Mouse (Mus musculus) MEL (cell line): Measurements from ENCODE around the gene Hspe1. TPM values are rescaled to one million over a fixed set of nuclear protein-coding genes. Genes with fewer than 3 reads are reported as not detected.

ENCODE experiments used
- DNase-seq: peaks from one replicate; pipeline ENCODE4 v3.0.0; 2011; ENCODE audit warnings: low read depth, low spot score
- H3K27ac ChIP-seq: 2 replicates; pipeline ENCODE4 v1.5.1; 2012; ENCODE audit warnings: low read depth, mild to moderate bottlenecking, control low read depth, low read length, moderate library complexity; ENCODE audit not compliant: control insufficient read depth
- H3K27me3 ChIP-seq, 2 experiments: fragments of 150-350 bp in 1 of 2; sonication (generic) in 1 of 2; 2 replicates each; pipeline ENCODE4 v1.6.1; 2012; ENCODE audit warnings: low read length in 2 of 2, mild to moderate bottlenecking in 2 of 2, improper control_type of control experiment in 1 of 2, moderate library complexity in 1 of 2; ENCODE audit not compliant: insufficient read depth in 2 of 2, control insufficient read depth in 1 of 2
- H3K36me3 ChIP-seq, 2 experiments: 2 replicates each; pipeline ENCODE4 v1.6.1; 2012 to 2014; ENCODE audit warnings: low read length in 2 of 2, improper control_type of control experiment in 1 of 2, inconsistent platforms in 1 of 2, mild to moderate bottlenecking in 1 of 2; ENCODE audit not compliant: insufficient read depth in 2 of 2, control insufficient read depth in 1 of 2
- H3K4me1 ChIP-seq, 2 experiments: fragments of 150-350 bp in 1 of 2; sonication (generic) in 1 of 2; 2 replicates each; pipeline ENCODE4 v1.6.1; 2012; ENCODE audit warnings: low read length in 2 of 2, improper control_type of control experiment in 1 of 2, mild to moderate bottlenecking in 1 of 2; ENCODE audit not compliant: insufficient read depth in 2 of 2, control insufficient read depth in 1 of 2
- H3K4me3 ChIP-seq, 2 experiments: fragments of 150-350 bp in 1 of 2; sonication (generic) in 1 of 2; 2 replicates each; pipeline ENCODE4 v1.5.1; 2012; ENCODE audit warnings: low read depth in 2 of 2, low read length in 2 of 2, mild to moderate bottlenecking in 2 of 2, moderate library complexity in 2 of 2, control low read depth in 1 of 2, improper control_type of control experiment in 1 of 2; ENCODE audit not compliant: control insufficient read depth in 1 of 2, insufficient read depth in 1 of 2
- H3K79me2 ChIP-seq: 2 replicates; pipeline ENCODE4 v1.6.1; 2012; ENCODE audit warnings: mild to moderate bottlenecking, low read length, moderate library complexity; ENCODE audit not compliant: control insufficient read depth, poor library complexity, insufficient read depth
- H3K9ac ChIP-seq: 2 replicates; pipeline ENCODE4 v1.6.1; 2012; ENCODE audit warnings: low read depth, mild to moderate bottlenecking, control low read depth, low read length, moderate library complexity; ENCODE audit not compliant: control insufficient read depth, poor library complexity, severe bottlenecking
- H3K9me3 ChIP-seq: fragments of 150-350 bp; sonication (generic); replicated peaks from 2 replicates; pipeline ENCODE4 v1.6.1; 2012; ENCODE audit warnings: mild to moderate bottlenecking, low read length, improper control_type of control experiment, moderate library complexity; ENCODE audit not compliant: insufficient read depth
- BHLHE40 ChIP-seq: IDR thresholded peaks from 2 replicates; pipeline ENCODE4 v1.6.1; 2012; ENCODE audit warnings: low read depth, mild to moderate bottlenecking, inconsistent platforms, low read length, improper control_type of control experiment, borderline replicate concordance
- CHD1 ChIP-seq: IDR thresholded peaks from 2 replicates; pipeline ENCODE4 v1.6.1; 2012; ENCODE audit warnings: low read depth, mild to moderate bottlenecking, inconsistent platforms, low read length, improper control_type of control experiment
- CHD2 ChIP-seq: IDR thresholded peaks from 2 replicates; pipeline ENCODE4 v1.6.1; 2011; ENCODE audit warnings: low read length, improper control_type of control experiment
- EP300 ChIP-seq, 2 experiments: IDR thresholded peaks; 2 replicates each; pipeline ENCODE4 v1.6.1; 2011; ENCODE audit warnings: improper control_type of control experiment in 2 of 2, low read length in 2 of 2, low read depth in 1 of 2, mild to moderate bottlenecking in 1 of 2
- JUND ChIP-seq: IDR thresholded peaks from 2 replicates; pipeline ENCODE4 v1.6.1; 2011; ENCODE audit warnings: low read depth, mild to moderate bottlenecking, improper control_type of control experiment, low read length
- MYC ChIP-seq: IDR thresholded peaks from 2 replicates; pipeline ENCODE4 v1.6.1; 2011; ENCODE audit warnings: low read depth, mild to moderate bottlenecking, low read length, improper control_type of control experiment, moderate library complexity
- NRF1 ChIP-seq: IDR thresholded peaks from 2 replicates; pipeline ENCODE4 v1.6.1; 2014; ENCODE audit warnings: low read depth, mild to moderate bottlenecking, inconsistent platforms, low read length, improper control_type of control experiment, moderate library complexity; ENCODE audit not compliant: poor library complexity, insufficient read depth, severe bottlenecking
- POLR2A ChIP-seq, 2 experiments: IDR thresholded peaks; 2 replicates each; pipeline ENCODE4 v1.6.1; 2011 to 2012; ENCODE audit warnings: low read length in 2 of 2, mild to moderate bottlenecking in 2 of 2, control low read depth in 1 of 2, improper control_type of control experiment in 1 of 2, low read depth in 1 of 2, moderate library complexity in 1 of 2; ENCODE audit not compliant: control insufficient read depth in 1 of 2, insufficient read depth in 1 of 2, poor library complexity in 1 of 2
- POLR2AphosphoS2 ChIP-seq: IDR thresholded peaks from 2 replicates; pipeline ENCODE4 v1.6.1; 2011; ENCODE audit warnings: low read length, improper control_type of control experiment
- RCOR1 ChIP-seq: IDR thresholded peaks from 2 replicates; pipeline ENCODE4 v1.6.1; 2012; ENCODE audit warnings: low read depth, mild to moderate bottlenecking, inconsistent platforms, low read length, improper control_type of control experiment
- SMC3 ChIP-seq: IDR thresholded peaks from 2 replicates; pipeline ENCODE4 v1.6.1; 2011; ENCODE audit warnings: low read depth, low read length, improper control_type of control experiment
- TAL1 ChIP-seq: IDR thresholded peaks from 2 replicates; pipeline ENCODE4 v1.6.1; 2012; ENCODE audit warnings: mild to moderate bottlenecking, inconsistent platforms, low read length, moderate library complexity, mixed read lengths
- TBP ChIP-seq: IDR thresholded peaks from 2 replicates; pipeline ENCODE4 v1.8.0; 2011; ENCODE audit warnings: low read depth, low read length, improper control_type of control experiment
- USF1 ChIP-seq: IDR thresholded peaks from 2 replicates; pipeline ENCODE4 v1.6.1; 2014; ENCODE audit warnings: low read depth, mild to moderate bottlenecking, inconsistent platforms, low read length, improper control_type of control experiment, moderate library complexity
- USF2 ChIP-seq, 2 experiments: IDR thresholded peaks; 2 replicates each; pipeline ENCODE4 v1.6.1; 2011 to 2012; ENCODE audit warnings: improper control_type of control experiment in 2 of 2, low read length in 2 of 2, borderline replicate concordance in 1 of 2, inconsistent platforms in 1 of 2, low read depth in 1 of 2, mild to moderate bottlenecking in 1 of 2; ENCODE audit not compliant: insufficient read depth in 1 of 2
- ZKSCAN1 ChIP-seq: IDR thresholded peaks from 2 replicates; pipeline ENCODE4 v1.6.1; 2012; ENCODE audit warnings: low read depth, mild to moderate bottlenecking, inconsistent platforms, low read length, improper control_type of control experiment, moderate library complexity
- polyA plus RNA-seq, 2 experiments: library from polyadenylated mRNA; stranded (reverse) in 1 of 2; unstranded in 1 of 2; fragments of >175 nt in 1 of 2; fragments of >200 nt in 1 of 2; gene quantifications; 2 replicates each; pipeline versions ENCODE4 v1.2.1 to v1.2.4; 2012; ENCODE audit warnings: low replicate concordance in 2 of 2, low read depth in 1 of 2; ENCODE audit not compliant: insufficient read length in 2 of 2, insufficient read depth in 1 of 2, missing spikeins in 1 of 2
- total RNA-seq: library from RNA; depleted of rRNA; stranded (reverse); fragments of 300-350 nt; gene quantifications from 2 replicates; pipeline ENCODE4 v1.2.3, GENCODE M21; 2012

The Hspe1 gene
- total and polyA plus RNA-seq, 3 experiments: 752 to 942 TPM; not detected in 1

- TF ChIP-seq SMC3: no peak
- no peak for TF ChIP-seq JUND
- TF ChIP-seq USF1: no peak
- TF ChIP-seq POLR2A (IDR thresholded peaks at IDR 0.05; ENCODE audit: control insufficient read depth in 1 of 2, insufficient read depth in 1 of 2, low read depth in 1 of 2, low read length in 2 of 2, poor library complexity in 1 of 2): 0 out of 4 replicates have a peak, but pooled peaks of 1 of the 2 experiments have one; percentile 39
- no peak for TF ChIP-seq BHLHE40
- TF ChIP-seq CHD1: no peak
- no peak for TF ChIP-seq MYC
- TF ChIP-seq ZKSCAN1: no peak
- TF ChIP-seq POLR2AphosphoS2: peak; percentile 91
- H3K27me3 ChIP-seq: no peaks in the 10 kb centered on the region
- no peak overlapping the region for H3K4me3 ChIP-seq
- peaks cover 4 to 31% of the 10 kb centered on the region in 2 experiments; a peak in 3 of 4 replicates for H3K36me3 ChIP-seq
- peaks cover 27% of the 10 kb centered on the region for H3K79me2 ChIP-seq
- H3K27ac ChIP-seq: peak overlapping the region; percentile 32
- H3K9ac ChIP-seq: no peak overlapping the region
- no peaks in the 10 kb centered on the region for H3K9me3 ChIP-seq
- no peak for DNase-seq
- peaks cover 2 to 7% of the 10 kb centered on the region in 2 experiments; a peak in 3 of 4 replicates for H3K4me1 ChIP-seq
Measured at GRCm38 (mm10) chr1:55092056-55092455, 4.1 kb downstream of the Hspe1 start.

GRCm38 (mm10) chr1:55092469-55092868 is 4.5 kb downstream of the Hspe1 start:
- DNase-seq: peak; percentile 67
- H3K27ac ChIP-seq: peak overlapping the region; percentile 10; the same call in 1 of the 2 replicates
- H3K4me3 ChIP-seq: no peak overlapping the region
- TF ChIP-seq TBP: peak; percentile 92
- peak in 1 of 2 experiments; percentile 76; a peak in 2 of 4 replicates for TF ChIP-seq EP300 (IDR thresholded peaks at IDR 0.05; ENCODE audit: low read depth in 1 of 2, low read length in 2 of 2)
- TF ChIP-seq SMC3: no peak
- TF ChIP-seq RCOR1: peak; percentile 72
- peak; percentile 60 for TF ChIP-seq TAL1
- TF ChIP-seq USF2 (IDR thresholded peaks at IDR 0.05; ENCODE audit: borderline replicate concordance in 1 of 2, insufficient read depth in 1 of 2, low read depth in 1 of 2, low read length in 2 of 2): no peak
- no peak for TF ChIP-seq CHD2
- no peak for TF ChIP-seq NRF1
- H3K9ac ChIP-seq: no peak overlapping the region
- no peaks in the 10 kb centered on the region for H3K9me3 ChIP-seq
- H3K4me1 ChIP-seq: peaks cover 2 to 7% of the 10 kb centered on the region in 2 experiments; a peak in 3 of 4 replicates
- H3K79me2 ChIP-seq: peaks cover 23% of the 10 kb centered on the region
- H3K27me3 ChIP-seq: no peaks in the 10 kb centered on the region
- H3K36me3 ChIP-seq: peaks cover 4 to 31% of the 10 kb centered on the region in 2 experiments; a peak in 3 of 4 replicates
